Mouse (Mus musculus) cerebellum, adult 2 months (tissue): ENCODE data around the gene Chrnb2. TPM values are rescaled to one million over a fixed set of nuclear protein-coding genes. Genes with fewer than 3 reads are reported as not detected.

Experiments
- DNase-seq, 2 experiments: peaks; one replicate each; pipeline ENCODE4 v3.0.0; 2021
- H3K27ac ChIP-seq: fragments of 200-500 bp; 2 replicates; pipeline ENCODE4 v1.5.1; 2012; ENCODE audit warnings: low read length, control low read depth, inconsistent platforms; ENCODE audit not compliant: insufficient read depth
- H3K27me3 ChIP-seq: fragments of 200-500 bp; 2 replicates; pipeline ENCODE4 v1.6.1; 2012; ENCODE audit warnings: inconsistent platforms, mild to moderate bottlenecking, low read length, moderate library complexity; ENCODE audit not compliant: control insufficient read depth, insufficient read depth
- H3K4me1 ChIP-seq: fragments of 200-500 bp; 2 replicates; pipeline ENCODE4 v1.6.1; 2011; ENCODE audit warnings: low read length; ENCODE audit not compliant: control insufficient read depth, insufficient read depth
- H3K4me3 ChIP-seq: fragments of 200-500 bp; replicated peaks from 2 replicates; pipeline ENCODE3; 2011; ENCODE audit warnings: mild to moderate bottlenecking, low read depth, low read length, control low read depth; ENCODE audit not compliant: insufficient read depth
- CTCF ChIP-seq: fragments of 200-500 bp; IDR thresholded peaks from 2 replicates; pipeline ENCODE4 v1.5.1; 2011; ENCODE audit warnings: low read depth, mild to moderate bottlenecking, control low read depth, low read length, moderate library complexity, borderline replicate concordance; ENCODE audit not compliant: insufficient read depth
- POLR2A ChIP-seq: fragments of 200-500 bp; IDR thresholded peaks from 2 replicates; pipeline ENCODE4 v1.6.1; 2011; ENCODE audit warnings: low read length, control low read depth, borderline replicate concordance; ENCODE audit not compliant: insufficient read depth
- WGBS: fragments of 180-500 bp; shearing (Covaris S2); methylation state at CpG from one replicate; pipeline ENCODE4 v1.1.7; 2018; 5-methylcytosine and 5-hydroxymethylcytosine counted together
- polyA plus RNA-seq: library from polyadenylated mRNA; depleted of rRNA; stranded (reverse); fragments of >200 nt; gene quantifications from 2 replicates; pipeline ENCODE4 v1.2.3, GENCODE M21; 2012; rRNA removed

The Chrnb2 gene
- polyA plus RNA-seq, 1 experiment, result 46.2 TPM

- no peaks in the 10 kb centered on the region for H3K4me1 ChIP-seq
- H3K27ac ChIP-seq, result no peak overlapping the region
- H3K4me3 ChIP-seq, result no peak overlapping the region
- no peak for DNase-seq
- no peaks in the 10 kb centered on the region; the same call in 1 of the 2 replicates for H3K27me3 ChIP-seq
- 63% methylated on average over 11 of the region's 11 CpGs for WGBS
- no peak for TF ChIP-seq CTCF
- TF ChIP-seq POLR2A, result no peak
Observed at GRCm38 (mm10) chr3:89700461-89700860, 64.0 kb downstream of the Chrnb2 start.

GRCm38 (mm10) chr3:89698958-89699357, 65.5 kb downstream of the Chrnb2 start:
- WGBS, result 93% methylated on average over 1 of the region's 1 CpGs
- no peak for DNase-seq
- TF ChIP-seq CTCF, result no peak
- no peak for TF ChIP-seq POLR2A
- Histone ChIP-seq H3K4me1 (no peaks in the 10 kb centered on the region), H3K27ac (no peak overlapping the region), H3K4me3 (no peak overlapping the region), H3K27me3 (no peaks in the 10 kb centered on the region; the same call in 1 of the 2 replicates)

Other genes starting within 250 kb of the Chrnb2 start
- gene Kcnn3, start 244.5 kb downstream of the Chrnb2 start, polyA plus RNA-seq, result 6.1 and 6.2 TPM in 2 replicates
- gene Adar, start 49.6 kb downstream of the Chrnb2 start, polyA plus RNA-seq, result 108 and 112 TPM in 2 replicates
- 52.7 and 55.7 TPM in 2 replicates for gene Ube2q1, start 9.0 kb upstream of the Chrnb2 start, polyA plus RNA-seq
- gene She, start 66.7 kb upstream of the Chrnb2 start, polyA plus RNA-seq, result 1.7 and 1.9 TPM in 2 replicates
- gene Il6ra, start 148.6 kb upstream of the Chrnb2 start, polyA plus RNA-seq, result 1.1 and 1.3 TPM in 2 replicates
- 91.9 and 97.8 TPM in 2 replicates for gene Atp8b2, start 198.9 kb upstream of the Chrnb2 start, polyA plus RNA-seq
- gene Hax1, start 234.1 kb upstream of the Chrnb2 start, polyA plus RNA-seq, result 116 and 125 TPM in 2 replicates